Mouse (Mus musculus): ENCODE results near the gene Meltf. TPM values are rescaled to one million over a fixed set of nuclear protein-coding genes. Genes with fewer than 3 reads are reported as not detected.
A peak's percentile ranks its signal among the peaks of the same experiment; 100 is the strongest.

Gene Meltf
- total and polyA plus RNA-seq, 3 experiments = 0.04 to 0.09 (median 0.07) TPM

DNA sequence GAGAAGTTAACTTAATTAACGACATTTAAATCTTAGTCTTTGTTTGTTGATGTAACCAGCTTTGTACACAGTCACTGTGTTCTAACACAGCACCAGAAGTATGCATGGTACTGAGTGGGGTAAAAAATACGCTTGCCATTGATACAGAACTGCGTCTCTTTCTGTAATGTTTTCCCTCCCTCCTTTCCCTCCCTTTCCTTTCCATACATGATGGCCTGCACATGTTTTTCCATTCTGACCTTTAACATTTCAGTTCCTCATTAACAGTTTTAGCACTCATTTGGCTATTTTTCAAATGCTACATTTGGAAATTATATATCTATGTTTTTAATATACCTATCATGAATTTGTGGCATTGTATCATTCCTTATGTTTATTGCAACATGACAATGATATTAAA lies 34.4 kb upstream of the Meltf start (continued):
- no peak for TF ChIP-seq KAT2A (IDR thresholded peaks at IDR 0.05; ENCODE audit: insufficient replicate concordance, low read length)
- no peak for TF ChIP-seq JUND (conservative IDR thresholded peaks at IDR 0.05; ENCODE audit: low read depth, low read length)
- peak; percentile 51 for TF ChIP-seq ETS1 (conservative IDR thresholded peaks at IDR 0.05; ENCODE audit: low read depth, low read length)
- no peak for TF ChIP-seq USF2 (conservative IDR thresholded peaks at IDR 0.05; ENCODE audit: low read depth, low read length)
- no peak for TF ChIP-seq POLR2AphosphoS2 (IDR thresholded peaks at IDR 0.05; ENCODE audit: low read depth, low read length)

DNA sequence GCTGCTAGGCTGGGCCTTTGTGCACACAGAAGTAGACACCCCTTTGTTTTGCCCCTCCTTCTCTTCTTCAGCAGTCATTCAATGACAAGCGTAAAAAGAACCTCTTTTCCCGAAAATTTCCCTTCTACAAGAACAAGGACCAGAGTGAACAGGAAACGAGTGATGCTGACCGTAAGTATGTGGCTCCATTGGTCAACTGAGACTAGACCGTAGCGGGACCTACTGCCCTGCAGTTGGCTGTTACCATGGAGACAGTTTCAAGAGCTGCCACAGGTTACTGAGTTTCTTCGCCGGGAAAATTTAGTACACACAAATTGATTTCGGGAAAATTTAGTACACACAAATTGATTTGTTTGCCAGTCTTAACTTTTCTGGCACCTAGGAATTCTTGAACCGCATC lies 31.8 kb upstream of the Meltf start:
- H3K9me3 ChIP-seq (replicated peaks; ENCODE audit: low read length) = no peaks in the 10 kb centered on the region
- dilution Hi-C loops (cut with MboI; ENCODE audit: extremely low pct_ligation_motif_present, extremely low pct_unique_long_range_greater_than_20kb, low sequenced_read_pairs) (no loop called here), in situ Hi-C loops (cut with MboI; ENCODE audit: low pct_ligation_motif_present, low pct_unique_long_range_greater_than_20kb, low sequenced_read_pairs) (no loop called here)

DNA sequence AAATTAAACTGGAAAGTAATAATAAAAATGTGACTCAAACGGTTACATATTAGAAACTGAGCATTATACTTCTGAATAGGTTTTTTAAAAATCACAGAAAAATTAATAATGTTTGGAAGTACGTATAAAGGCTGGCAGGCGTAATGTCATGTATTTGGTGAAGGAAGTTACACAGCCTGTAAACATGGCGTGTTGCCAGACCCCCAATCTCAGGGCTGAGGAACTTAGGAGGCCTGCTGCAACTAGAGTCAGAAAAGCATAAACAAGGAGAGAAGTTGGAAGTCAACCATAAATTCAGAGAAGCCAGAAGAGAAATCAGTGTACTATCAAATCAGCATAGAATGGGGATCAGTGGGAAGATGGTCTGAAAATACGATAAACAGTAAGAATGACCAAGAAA lies 14.7 kb upstream of the Meltf start:
- Histone ChIP-seq H3K36me3 (replicated peaks in 1 of 2; ENCODE audit: control insufficient read depth in 1 of 2, insufficient read depth in 1 of 2, low read length in 1 of 2) (peaks cover 11 to 73% of the 10 kb centered on the region in 2 experiments), H3K9ac (ENCODE audit: insufficient read depth, low read depth) (no peak overlapping the region), H3K4me3 (replicated peaks in 1 of 3; ENCODE audit: low read depth in 2 of 3, low read length in 2 of 3, poor library complexity in 1 of 3) (no peak overlapping the region), H3K4me2 (ENCODE audit: insufficient read depth, low read depth, poor library complexity, severe bottlenecking) (no peak overlapping the region), H3K27me3 (replicated peaks) (no peaks in the 10 kb centered on the region), H3K27ac (ENCODE audit: insufficient read depth, low read depth) (no peak overlapping the region), H3K9me3 (replicated peaks; ENCODE audit: low read length) (peaks cover 8% of the 10 kb centered on the region), H3K4me1 (ENCODE audit: control insufficient read depth in 1 of 2, insufficient read depth in 2 of 2) (peaks cover 0 to 11% of the 10 kb centered on the region in 2 experiments; a peak in 2 of 4 replicates), H3K79me2 (replicated peaks; ENCODE audit: control insufficient read depth, extremely low read depth, insufficient read depth, poor library complexity, severe bottlenecking) (no peaks in the 10 kb centered on the region)
- TF ChIP-seq IRF4 (IDR thresholded peaks at IDR 0.05; ENCODE audit: low read depth, low read length) (no peak), POLR2AphosphoS2 (IDR thresholded peaks at IDR 0.05; ENCODE audit: low read depth, low read length) (no peak), RCOR1 (conservative IDR thresholded peaks at IDR 0.05; ENCODE audit: low read depth, low read length) (no peak), KAT2A (IDR thresholded peaks at IDR 0.05; ENCODE audit: insufficient replicate concordance, low read length) (no peak), ZMIZ1 (IDR thresholded peaks at IDR 0.05; ENCODE audit: low read depth, low read length) (no peak), ZC3H11A (IDR thresholded peaks at IDR 0.05; ENCODE audit: low read depth, low read length) (no peak), JUND (conservative IDR thresholded peaks at IDR 0.05; ENCODE audit: low read depth, low read length) (no peak), POLR2A (IDR thresholded peaks at IDR 0.05; ENCODE audit: low read depth, low read length) (no peak)
- dilution Hi-C loops (cut with MboI; ENCODE audit: extremely low pct_ligation_motif_present, extremely low pct_unique_long_range_greater_than_20kb, low sequenced_read_pairs) = no loop called here
- in situ Hi-C loops (cut with MboI; ENCODE audit: low pct_ligation_motif_present, low pct_unique_long_range_greater_than_20kb, low sequenced_read_pairs) = no loop called here
- no peak for DNase-seq (ENCODE audit: extremely low read depth)

More for the DNA sequence above, 31.8 kb upstream of the Meltf start:
- no peaks in the 10 kb centered on the region for H3K79me2 ChIP-seq (replicated peaks; ENCODE audit: control insufficient read depth, extremely low read depth, insufficient read depth, poor library complexity, severe bottlenecking)
- no peak for DNase-seq (ENCODE audit: extremely low read depth)
- H3K27me3 ChIP-seq (replicated peaks) = no peaks in the 10 kb centered on the region
- H3K4me2 ChIP-seq (ENCODE audit: insufficient read depth, low read depth, poor library complexity, severe bottlenecking) = no peak overlapping the region
- no peak overlapping the region for H3K4me3 ChIP-seq (replicated peaks in 1 of 3; ENCODE audit: low read depth in 2 of 3, low read length in 2 of 3, poor library complexity in 1 of 3)
- peaks cover 7 to 29% of the 10 kb centered on the region in 2 experiments for H3K36me3 ChIP-seq (replicated peaks in 1 of 2; ENCODE audit: control insufficient read depth in 1 of 2, insufficient read depth in 1 of 2, low read length in 1 of 2)
- H3K4me1 ChIP-seq (ENCODE audit: control insufficient read depth in 1 of 2, insufficient read depth in 2 of 2) = peaks cover 0 to 46% of the 10 kb centered on the region in 2 experiments; a peak in 2 of 4 replicates
- no peak overlapping the region for H3K27ac ChIP-seq (ENCODE audit: insufficient read depth, low read depth)
- TF ChIP-seq UBTF (IDR thresholded peaks at IDR 0.05; ENCODE audit: low read depth, low read length) (no peak), E2F4 (IDR thresholded peaks at IDR 0.05; ENCODE audit: insufficient replicate concordance, low read depth, low read length) (no peak), ETS1 (conservative IDR thresholded peaks at IDR 0.05; ENCODE audit: low read depth, low read length) (no peak)
- H3K9ac ChIP-seq (ENCODE audit: insufficient read depth, low read depth) = no peak overlapping the region

Measured in CH12.LX (cell line).